Mouse (Mus musculus): ENCODE results near the gene Psme2.

Gene Psme2

DNA sequence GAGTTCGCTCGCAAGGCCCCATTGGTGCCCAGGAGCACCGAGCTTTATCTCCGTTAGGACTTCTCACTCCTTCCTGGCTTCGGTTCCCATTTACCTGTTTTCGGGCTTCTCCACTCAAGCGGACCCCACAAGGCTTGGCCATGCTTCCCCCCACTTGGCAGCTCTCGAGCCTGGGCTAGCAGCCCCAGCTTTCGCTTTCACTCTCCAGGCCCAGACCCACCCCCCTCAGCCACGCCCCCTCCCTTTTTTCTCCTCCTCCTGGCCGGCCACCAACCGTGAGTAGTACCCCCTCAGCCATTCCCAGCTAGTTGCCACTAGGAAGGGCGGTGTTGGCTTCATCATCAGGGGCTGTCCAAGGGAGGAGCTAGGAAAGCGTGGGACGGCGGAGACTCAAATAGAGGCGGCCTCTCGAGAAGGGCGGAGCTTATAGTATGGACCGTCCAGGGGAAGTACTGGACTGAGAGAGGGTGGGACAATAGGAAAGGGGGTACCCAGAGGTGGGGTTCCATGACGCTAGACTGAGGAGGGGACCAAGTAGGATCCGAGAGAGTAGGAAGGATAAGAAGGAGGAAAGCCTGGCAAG, at the start of gene Psme2:
TSS of gene Psme2 (minus strand) at position 366 of the 583 bp plus-strand sequence.
- in situ Hi-C loops (cut with MboI; ENCODE audit: low pct_unique_long_range_greater_than_20kb in 1 of 2, low sequenced_read_pairs in 2 of 2, unreplicated experiment in 1 of 2), result no loop called here

GRCm38 (mm10) chr14:55637795-55638194, 46.9 kb upstream of the Psme2 start, which contains the start of gene Gm49378:
Gm49378 (minus strand) TSS chr14:55637895.
- in situ Hi-C loops (cut with MboI; ENCODE audit: low pct_unique_long_range_greater_than_20kb in 1 of 2, low sequenced_read_pairs in 2 of 2, unreplicated experiment in 1 of 2), result no loop called here

- in situ Hi-C loops (cut with MboI; ENCODE audit: low pct_unique_long_range_greater_than_20kb in 1 of 2, low sequenced_read_pairs in 2 of 2, unreplicated experiment in 1 of 2), result no loop called here
These were observed 44.7 kb upstream of the Psme2 start, which contains the start of gene Ipo4 for GRCm38 (mm10) chr14:55635523-55636007. Ipo4 (minus strand) TSS chr14:55635957.

- in situ Hi-C loops (cut with MboI; ENCODE audit: low pct_unique_long_range_greater_than_20kb in 1 of 2, low sequenced_read_pairs in 2 of 2, unreplicated experiment in 1 of 2), result no loop called here
These were observed 44.1 kb upstream of the Psme2 start for GRCm38 (mm10) chr14:55634874-55635522.

DNA sequence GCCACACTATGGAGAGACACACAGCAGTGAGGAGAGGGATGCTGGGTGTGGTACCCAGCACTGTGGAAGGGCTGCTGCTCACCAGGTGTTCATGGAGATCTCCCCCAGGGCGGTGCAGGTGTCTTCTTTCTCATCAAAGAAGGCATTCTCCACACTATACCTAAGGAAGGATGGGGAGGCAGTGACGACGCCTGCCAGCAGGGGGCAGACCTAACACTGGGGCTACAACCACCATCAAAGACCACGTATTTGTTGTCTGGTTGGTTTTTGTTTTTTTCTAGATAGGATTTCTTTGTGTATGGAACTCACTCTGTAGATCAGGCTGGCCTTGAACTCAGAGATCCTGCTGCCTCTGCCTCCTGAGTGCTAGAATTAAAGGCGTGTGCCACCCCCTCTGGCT, 38.4 kb upstream of the Psme2 start:
- in situ Hi-C loops (cut with MboI; ENCODE audit: low pct_unique_long_range_greater_than_20kb in 1 of 2, low sequenced_read_pairs in 2 of 2, unreplicated experiment in 1 of 2), result no loop called here

GRCm38 (mm10) chr14:55628077-55628827, 37.3 kb upstream of the Psme2 start:
- in situ Hi-C loops (cut with MboI; ENCODE audit: low pct_unique_long_range_greater_than_20kb in 1 of 2, low sequenced_read_pairs in 2 of 2, unreplicated experiment in 1 of 2), result no loop called here

DNA sequence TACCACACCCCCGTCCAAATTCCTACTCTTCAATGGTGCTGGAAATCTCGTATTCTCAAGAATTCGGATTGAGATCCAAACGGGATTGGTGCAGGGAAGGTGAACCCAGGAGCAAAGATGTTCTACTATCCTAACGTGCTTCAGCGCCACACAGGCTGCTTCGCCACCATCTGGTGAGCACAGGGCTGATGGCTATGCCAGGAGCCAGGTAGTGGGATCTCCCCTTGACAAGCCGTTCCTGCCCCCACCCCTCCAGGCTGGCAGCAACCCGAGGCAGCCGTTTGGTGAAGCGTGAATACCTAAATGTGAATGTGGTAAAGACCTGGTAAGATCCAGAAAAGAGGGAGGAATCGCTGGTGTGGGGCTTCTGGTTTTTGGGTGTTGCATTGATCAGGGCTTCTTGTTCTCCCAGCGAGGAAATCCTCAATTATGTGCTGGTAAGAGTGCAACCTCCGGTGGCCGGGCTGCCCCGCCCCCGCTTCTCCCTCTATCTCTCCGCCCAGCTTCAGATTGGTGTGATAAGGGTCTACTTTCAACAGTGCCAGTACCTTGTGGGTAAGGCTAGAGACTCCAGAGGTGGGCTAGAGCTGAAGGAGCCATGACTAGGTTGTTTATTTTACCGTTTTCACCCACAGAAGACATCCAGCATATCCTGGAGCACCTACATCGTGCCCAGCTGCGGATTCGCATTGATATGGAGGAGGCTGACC, 27.7 kb upstream of the Psme2 start:
- in situ Hi-C loops (cut with MboI; ENCODE audit: low pct_unique_long_range_greater_than_20kb in 1 of 2, low sequenced_read_pairs in 2 of 2, unreplicated experiment in 1 of 2), result no loop called here

- in situ Hi-C loops (cut with MboI; ENCODE audit: low pct_unique_long_range_greater_than_20kb in 1 of 2, low sequenced_read_pairs in 2 of 2, unreplicated experiment in 1 of 2), result no loop called here
These were observed 26.9 kb upstream of the Psme2 start, which contains the start of gene Rec8 for GRCm38 (mm10) chr14:55617822-55618221. Rec8 (plus strand) TSS chr14:55618037.

DNA sequence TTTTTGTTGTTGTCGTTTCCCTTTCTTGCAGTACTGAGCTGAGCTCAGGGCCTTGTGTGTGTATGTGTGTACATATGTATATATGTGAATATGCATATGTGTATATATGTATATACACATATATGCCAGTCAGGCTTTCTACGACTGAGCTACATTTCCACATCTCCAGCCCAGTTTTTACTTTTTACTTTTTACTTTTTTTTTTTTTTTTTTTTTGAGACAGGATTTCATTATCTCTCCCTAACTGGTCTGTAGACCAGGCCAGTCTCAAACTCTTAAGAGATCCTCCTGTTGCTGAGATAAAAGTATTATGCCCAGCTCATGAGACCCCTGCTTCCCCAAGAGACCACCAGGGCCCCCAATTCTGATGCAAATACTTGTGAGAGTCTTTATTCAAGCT, 25.9 kb upstream of the Psme2 start:
- in situ Hi-C loops (cut with MboI; ENCODE audit: low pct_unique_long_range_greater_than_20kb in 1 of 2, low sequenced_read_pairs in 2 of 2, unreplicated experiment in 1 of 2), result no loop called here

- in situ Hi-C loops (cut with MboI; ENCODE audit: low pct_unique_long_range_greater_than_20kb in 1 of 2, low sequenced_read_pairs in 2 of 2, unreplicated experiment in 1 of 2), result no loop called here
These were observed 25.0 kb upstream of the Psme2 start for GRCm38 (mm10) chr14:55615876-55616275.

- in situ Hi-C loops (cut with MboI; ENCODE audit: low pct_unique_long_range_greater_than_20kb in 1 of 2, low sequenced_read_pairs in 2 of 2, unreplicated experiment in 1 of 2), result no loop called here
These were observed 23.8 kb upstream of the Psme2 start for GRCm38 (mm10) chr14:55614565-55615178.

DNA sequence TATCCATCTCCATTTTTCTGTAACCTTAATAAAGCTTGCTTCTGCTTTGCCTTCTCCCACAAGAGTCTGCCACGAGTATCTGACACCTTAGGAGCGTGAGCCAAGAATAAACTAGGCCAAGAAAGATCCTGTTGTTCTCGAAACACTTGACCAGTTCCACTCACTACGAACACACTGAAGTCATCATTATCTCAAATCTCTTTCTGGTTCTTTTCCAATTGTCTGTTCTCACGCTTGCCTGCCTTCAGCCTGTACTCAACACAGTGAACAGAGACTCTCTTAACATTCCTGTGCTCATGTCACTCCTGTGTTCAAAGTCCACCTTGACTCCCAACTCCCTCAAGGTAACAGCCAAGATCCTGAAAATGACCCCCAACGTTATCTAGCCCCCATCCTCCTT, 22.4 kb upstream of the Psme2 start:
- in situ Hi-C loops (cut with MboI; ENCODE audit: low pct_unique_long_range_greater_than_20kb in 1 of 2, low sequenced_read_pairs in 2 of 2, unreplicated experiment in 1 of 2), result no loop called here

GRCm38 (mm10) chr14:55608339-55608738, 17.4 kb upstream of the Psme2 start:
- in situ Hi-C loops (cut with MboI; ENCODE audit: low pct_unique_long_range_greater_than_20kb in 1 of 2, low sequenced_read_pairs in 2 of 2, unreplicated experiment in 1 of 2), result no loop called here

DNA sequence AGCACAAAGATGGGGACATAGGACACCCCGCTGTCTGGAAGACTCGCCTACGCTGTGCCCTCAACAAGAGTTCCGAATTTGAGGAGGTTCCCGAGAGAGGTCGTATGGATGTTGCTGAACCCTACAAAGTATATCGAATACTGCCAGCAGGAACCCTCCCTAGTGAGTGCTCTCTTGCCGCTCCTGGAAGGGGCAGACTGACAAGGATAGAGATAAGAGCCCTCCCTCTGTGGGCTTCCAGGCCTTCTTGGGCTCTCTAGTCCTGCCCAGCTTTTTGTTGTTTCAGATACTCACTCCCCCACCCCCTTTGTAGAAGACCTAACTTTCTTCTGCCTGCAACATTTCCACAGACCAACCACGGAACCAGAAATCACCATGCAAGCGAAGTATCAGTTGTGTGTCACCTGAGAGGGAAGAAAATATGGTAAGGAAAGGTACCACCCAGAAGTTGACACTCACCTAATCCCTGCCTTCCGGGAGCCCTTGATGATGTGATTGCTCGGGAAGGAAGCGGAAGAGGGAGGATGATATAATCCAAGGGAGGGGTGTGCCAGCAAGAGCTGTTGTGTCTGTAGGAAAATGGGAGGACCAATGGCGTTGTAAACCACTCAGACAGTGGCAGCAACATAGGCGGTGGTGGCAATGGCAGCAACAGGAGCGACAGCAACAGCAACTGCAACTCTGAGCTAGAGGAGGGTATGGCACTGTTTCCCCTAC, 15.0 kb upstream of the Psme2 start:
- in situ Hi-C loops (cut with MboI; ENCODE audit: low pct_unique_long_range_greater_than_20kb in 1 of 2, low sequenced_read_pairs in 2 of 2, unreplicated experiment in 1 of 2), result no loop called here

- in situ Hi-C loops (cut with MboI; ENCODE audit: low pct_unique_long_range_greater_than_20kb in 1 of 2, low sequenced_read_pairs in 2 of 2, unreplicated experiment in 1 of 2), result no loop called here
These were observed 13.9 kb upstream of the Psme2 start for GRCm38 (mm10) chr14:55604823-55605222.

DNA sequence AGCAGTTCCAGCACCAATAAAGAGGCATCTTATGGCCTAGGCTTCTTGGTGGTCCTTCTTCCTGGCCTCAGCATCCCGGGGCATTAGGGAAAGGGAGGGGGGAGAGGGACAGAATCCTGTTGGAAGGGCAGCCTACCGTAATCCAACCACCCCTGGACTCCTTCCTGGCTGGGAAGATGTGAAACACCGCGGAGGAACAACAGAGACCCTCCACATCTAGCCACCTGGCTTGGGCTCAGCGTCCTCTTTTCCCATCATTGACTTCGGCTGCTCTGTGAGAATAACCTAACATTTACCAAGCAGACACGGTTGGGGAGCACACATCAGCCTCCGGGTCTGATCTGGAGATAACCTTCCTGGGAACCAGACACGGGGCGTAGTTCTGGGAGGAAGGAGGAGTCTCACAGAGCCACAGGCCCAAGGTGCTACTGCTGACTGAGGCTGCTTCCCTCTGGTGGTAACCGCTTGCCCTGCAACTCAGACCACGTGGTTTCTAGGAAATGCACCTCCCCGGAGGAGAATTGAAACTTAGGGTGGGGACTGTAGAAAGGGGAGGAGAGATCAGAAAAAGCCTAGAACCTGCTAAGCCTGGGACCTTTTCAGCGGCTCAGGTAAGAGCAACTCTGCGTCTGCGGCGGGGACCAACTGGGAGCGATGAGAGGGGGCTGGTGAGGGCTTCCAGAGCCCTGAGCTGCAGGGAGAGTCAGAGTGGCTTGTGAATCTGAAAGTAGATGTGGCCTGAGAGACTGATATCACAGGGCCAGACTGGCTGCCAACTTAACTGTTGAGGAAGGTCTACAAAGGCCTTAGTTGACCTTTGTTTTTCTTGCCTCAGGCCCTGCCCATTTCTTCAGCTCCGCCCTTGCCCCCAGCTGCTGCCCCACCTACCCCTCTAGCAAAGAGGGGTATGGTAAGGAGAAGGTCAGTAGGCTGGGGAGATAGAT, 13.0 kb upstream of the Psme2 start:
- in situ Hi-C loops (cut with MboI; ENCODE audit: low pct_unique_long_range_greater_than_20kb in 1 of 2, low sequenced_read_pairs in 2 of 2, unreplicated experiment in 1 of 2), result no loop called here

GRCm38 (mm10) chr14:55603271-55603632, 12.3 kb upstream of the Psme2 start, which contains the start of gene Irf9:
Irf9 (plus strand) TSS chr14:55603571.
- in situ Hi-C loops (cut with MboI; ENCODE audit: low pct_unique_long_range_greater_than_20kb in 1 of 2, low sequenced_read_pairs in 2 of 2, unreplicated experiment in 1 of 2), result no loop called here

Data from mouse embryonic stem cell (cell line).